9 mouse cellular contexts compared by ENCODE assay signal in the genomic region with DNA sequence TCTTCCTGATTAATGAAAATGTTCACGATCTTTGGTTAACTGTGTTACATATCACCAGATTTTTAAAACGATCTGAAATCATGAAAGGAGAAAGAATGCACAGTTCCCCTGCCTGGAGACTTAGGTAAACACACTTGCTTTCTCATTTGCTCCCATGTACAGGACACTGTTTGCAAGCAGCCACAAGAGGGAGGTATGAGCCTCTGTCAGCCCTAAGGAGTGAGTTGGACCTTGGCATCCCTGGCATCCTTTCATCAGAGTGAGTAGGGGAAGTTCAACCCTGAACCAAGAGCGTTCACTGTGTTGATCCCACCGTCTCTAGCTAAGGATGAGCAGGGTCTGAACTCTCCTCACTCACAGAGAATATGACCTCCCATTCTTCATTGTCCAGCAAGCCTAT. TPM values are rescaled to one million over a fixed set of nuclear protein-coding genes. Genes with fewer than 3 reads are reported as not detected.
DNase-seq lines count a peak whose midpoint lies in the region; ATAC-seq and TF ChIP-seq lines count a peak whose summit lies in the region.
"Had no signal": no experiment of that assay in that cellular context is flagged by ENCODE, and none has a peak within 500 bp of the region (broad histone marks: within the 10 kb centered on the region; RNA-seq: fewer than 3 reads in every experiment).

No protein-coding gene starts in this region.

- no peak for TF ChIP-seq EP300 in liver, postnatal 0 days (IDR thresholded peaks at IDR 0.05; ENCODE audit: low read depth)

- H3K27me3 ChIP-seq in liver, postnatal 0 days (ENCODE audit: insufficient read depth, low read length), result no peaks in the 10 kb centered on the region

- no peak overlapping the region for H3K27ac ChIP-seq in liver, postnatal 0 days (ENCODE audit: low read depth)

- no peaks in the 10 kb centered on the region for H3K4me1 ChIP-seq in liver, postnatal 0 days (ENCODE audit: insufficient read depth)

- H3K4me3 ChIP-seq in liver, postnatal 0 days (ENCODE audit: low read depth, low read length), result no peak overlapping the region

- ATAC-seq in liver, postnatal 0 days, result no peak
- ATAC-seq in hematopoietic stem cell, adult 5-6 weeks (replicated peaks in 1 of 2; ENCODE audit: insufficient read depth in 1 of 2, low FRiP score in 2 of 2, low TSS enrichment in 1 of 2, low read depth in 1 of 2, poor library complexity in 2 of 2, severe bottlenecking in 2 of 2), result peak; percentile 64 to 81
- ATAC-seq in CD4-positive, CD25-positive, alpha-beta regulatory T cell, adult 4 months, result no peak

- H3K36me3 ChIP-seq in liver, postnatal 0 days (replicated peaks; ENCODE audit: insufficient read depth, low read length), result no peaks in the 10 kb centered on the region

- TF ChIP-seq CTCF in liver, postnatal 0 days (IDR thresholded peaks at IDR 0.05; ENCODE audit: low read depth), result peak; percentile 62

- whole genome bisulfite sequencing in liver, postnatal 0 days (ENCODE audit: insufficient replicate concordance), result 33% methylated on average over 4 of the region's 4 CpGs

- no peak overlapping the region for H3K9ac ChIP-seq in liver, postnatal 0 days (replicated peaks)

- H3K4me2 ChIP-seq in liver, postnatal 0 days (ENCODE audit: low read depth, low read length), result no peak overlapping the region

- DNase-seq in cerebellum, postnatal 10 days, result peak; percentile 44 to 57
- no peak for DNase-seq in cerebellum, adult 9-11 months
- no peak for DNase-seq in liver, postnatal 0 days
- DNase-seq in liver, result no peak
- DNase-seq in lung, postnatal 25 days (ENCODE audit: low spot score), result peak; percentile 45
- DNase-seq in cerebellum, adult 11-12 months, result no peak

- no peaks in the 10 kb centered on the region for H3K9me3 ChIP-seq in liver, postnatal 0 days (ENCODE audit: low read length)

RNA-seq across cellular contexts. Expression of a gene that starts 18.0 kb away (rescaled TPM):
- 5.2 and 6.3 TPM in 2 replicates for polyA plus RNA-seq in liver, postnatal 0 days (2015; fragmentation: Nextera tagmentation; extraction: Ambion mirVana)
- not detected in 2 replicates for total RNA-seq in hematopoietic stem cell, adult 5-6 weeks (2017)
- not detected for polyA plus RNA-seq in CD4-positive, CD25-positive, alpha-beta regulatory T cell, adult 4 months (2017; shearing (Covaris generic))

RNA-seq across cellular contexts. Expression of a gene that starts 39.0 kb away (rescaled TPM):
- polyA plus RNA-seq in liver, postnatal 0 days (2015; fragmentation: Nextera tagmentation; extraction: Ambion mirVana), result not detected in 2 replicates
- total RNA-seq in hematopoietic stem cell, adult 5-6 weeks (2017), result not detected in 2 replicates
- not detected for polyA plus RNA-seq in CD4-positive, CD25-positive, alpha-beta regulatory T cell, adult 4 months (2017; shearing (Covaris generic))

RNA-seq across cellular contexts. Expression of a gene that starts 54.1 kb away (rescaled TPM):
- not detected in 2 replicates for polyA plus RNA-seq in liver, postnatal 0 days (2015; fragmentation: Nextera tagmentation; extraction: Ambion mirVana)
- total RNA-seq in hematopoietic stem cell, adult 5-6 weeks (2017), result not detected in 2 replicates
- not detected for polyA plus RNA-seq in CD4-positive, CD25-positive, alpha-beta regulatory T cell, adult 4 months (2017; shearing (Covaris generic))
- polyA plus RNA-seq: frontal cortex, adult 2 months had no signal

Comparison
In these comparisons a context has a peak if more than half of its experiments do, and no peak if none do; other contexts are left out.
1. DNase-seq: peak in cerebellum, postnatal 10 days (2 of 2) and lung, postnatal 25 days (single experiment); none in cerebellum, adult 9-11 months (single experiment), liver, postnatal 0 days (single experiment), liver (single experiment) and cerebellum, adult 11-12 months (single experiment).
2. ATAC-seq: peak in hematopoietic stem cell, adult 5-6 weeks (2 of 2); none in liver, postnatal 0 days (single experiment) and CD4-positive, CD25-positive, alpha-beta regulatory T cell, adult 4 months (single experiment).